Mouse (Mus musculus): ENCODE data around the gene Olfr464. TPM values are rescaled to one million over a fixed set of nuclear protein-coding genes. Genes with fewer than 3 reads are reported as not detected.

The Olfr464 gene
- total RNA-seq, 1 experiment, result not detected

GRCm38 (mm10) chr11:87897287-87897686 lies 23.5 kb downstream of the Olfr464 start, which contains the start of gene Olfr463:
TSS of gene Olfr463 (minus strand) at chr11:87897387.
- Histone ChIP-seq H3K36me3 (ENCODE audit: control insufficient read depth, insufficient read depth, low read length, poor library complexity, severe bottlenecking) (no peaks in the 10 kb centered on the region), H3K9me3 (ENCODE audit: control insufficient read depth, insufficient read depth, low read depth, low read length) (no peaks in the 10 kb centered on the region), H3K27ac (ENCODE audit: insufficient read depth, low read depth, low read length, poor library complexity, severe bottlenecking) (no peak within 1 kb of the TSS), H3K4me1 (ENCODE audit: control insufficient read depth in 2 of 2, insufficient read depth in 2 of 2, low read length in 2 of 2, poor library complexity in 1 of 2) (no peaks in the 10 kb centered on the region), H3K9ac (ENCODE audit: insufficient read depth, low read depth, low read length, poor library complexity, severe bottlenecking) (no peak within 1 kb of the TSS), H3K4me3 (ENCODE audit: insufficient read depth in 1 of 2, low read depth in 1 of 2, low read length in 2 of 2, poor library complexity in 1 of 2, severe bottlenecking in 1 of 2) (no peak within 1 kb of the TSS)
- TF ChIP-seq ZC3H11A (IDR thresholded peaks at IDR 0.05; ENCODE audit: borderline replicate concordance, low read depth, low read length) (no peak), ZNF384 (IDR thresholded peaks at IDR 0.05; ENCODE audit: low read depth, low read length) (no peak), HCFC1 (IDR thresholded peaks at IDR 0.05; ENCODE audit: borderline replicate concordance, insufficient read depth, low read length) (no peak), CHD2 (IDR thresholded peaks at IDR 0.05; ENCODE audit: low read depth, low read length) (no peak), MAFK (IDR thresholded peaks at IDR 0.05; ENCODE audit: insufficient read depth, low read depth, low read length) (no peak)
- in situ Hi-C loops (cut with MboI; ENCODE audit: low sequenced_read_pairs in 2 of 2, unreplicated experiment in 2 of 2), result no loop called here
- DNase-seq (ENCODE audit: low read depth, low spot score), result no peak

- Histone ChIP-seq H3K4me3 (ENCODE audit: insufficient read depth in 1 of 2, low read depth in 1 of 2, low read length in 2 of 2, poor library complexity in 1 of 2, severe bottlenecking in 1 of 2) (no peak within 1 kb of the TSS), H3K9ac (ENCODE audit: insufficient read depth, low read depth, low read length, poor library complexity, severe bottlenecking) (no peak within 1 kb of the TSS), H3K27ac (ENCODE audit: insufficient read depth, low read depth, low read length, poor library complexity, severe bottlenecking) (no peak within 1 kb of the TSS), H3K9me3 (ENCODE audit: control insufficient read depth, insufficient read depth, low read depth, low read length) (no peaks in the 10 kb centered on the region), H3K36me3 (ENCODE audit: control insufficient read depth, insufficient read depth, low read length, poor library complexity, severe bottlenecking) (no peaks in the 10 kb centered on the region), H3K4me1 (ENCODE audit: control insufficient read depth in 2 of 2, insufficient read depth in 2 of 2, low read length in 2 of 2, poor library complexity in 1 of 2) (no peaks in the 10 kb centered on the region)
- no peak for DNase-seq (ENCODE audit: low read depth, low spot score)
- in situ Hi-C loops (cut with MboI; ENCODE audit: low sequenced_read_pairs in 2 of 2, unreplicated experiment in 2 of 2), result no loop called here
- TF ChIP-seq CHD2 (IDR thresholded peaks at IDR 0.05; ENCODE audit: low read depth, low read length), result no peak
- TF ChIP-seq ZC3H11A (IDR thresholded peaks at IDR 0.05; ENCODE audit: borderline replicate concordance, low read depth, low read length), result no peak
- no peak for TF ChIP-seq HCFC1 (IDR thresholded peaks at IDR 0.05; ENCODE audit: borderline replicate concordance, insufficient read depth, low read length)
- no peak for TF ChIP-seq ZNF384 (IDR thresholded peaks at IDR 0.05; ENCODE audit: low read depth, low read length)
- no peak for TF ChIP-seq MAFK (IDR thresholded peaks at IDR 0.05; ENCODE audit: insufficient read depth, low read depth, low read length)
Observed at GRCm38 (mm10) chr11:87892168-87892567, 28.6 kb downstream of the Olfr464 start, which contains the start of gene Olfr462. TSS of gene Olfr462 (minus strand) at chr11:87892268.

GRCm38 (mm10) chr11:87884856-87885255 lies 35.9 kb downstream of the Olfr464 start:
- Histone ChIP-seq H3K9me3 (ENCODE audit: control insufficient read depth, insufficient read depth, low read depth, low read length) (no peaks in the 10 kb centered on the region), H3K4me1 (ENCODE audit: control insufficient read depth in 2 of 2, insufficient read depth in 2 of 2, low read length in 2 of 2, poor library complexity in 1 of 2) (no peaks in the 10 kb centered on the region), H3K27ac (ENCODE audit: insufficient read depth, low read depth, low read length, poor library complexity, severe bottlenecking) (no peak overlapping the region), H3K4me3 (ENCODE audit: insufficient read depth in 1 of 2, low read depth in 1 of 2, low read length in 2 of 2, poor library complexity in 1 of 2, severe bottlenecking in 1 of 2) (no peak overlapping the region), H3K9ac (ENCODE audit: insufficient read depth, low read depth, low read length, poor library complexity, severe bottlenecking) (no peak overlapping the region), H3K36me3 (ENCODE audit: control insufficient read depth, insufficient read depth, low read length, poor library complexity, severe bottlenecking) (no peaks in the 10 kb centered on the region)
- in situ Hi-C loops (cut with MboI; ENCODE audit: low sequenced_read_pairs in 2 of 2, unreplicated experiment in 2 of 2), result no loop called here
- DNase-seq (ENCODE audit: low read depth, low spot score), result no peak
- TF ChIP-seq ZNF384 (IDR thresholded peaks at IDR 0.05; ENCODE audit: low read depth, low read length) (no peak), HCFC1 (IDR thresholded peaks at IDR 0.05; ENCODE audit: borderline replicate concordance, insufficient read depth, low read length) (no peak), ZC3H11A (IDR thresholded peaks at IDR 0.05; ENCODE audit: borderline replicate concordance, low read depth, low read length) (no peak)

GRCm38 (mm10) chr11:87883493-87883892 lies 37.3 kb downstream of the Olfr464 start:
- no peaks in the 10 kb centered on the region for H3K36me3 ChIP-seq (ENCODE audit: control insufficient read depth, insufficient read depth, low read length, poor library complexity, severe bottlenecking)
- no peaks in the 10 kb centered on the region for H3K9me3 ChIP-seq (ENCODE audit: control insufficient read depth, insufficient read depth, low read depth, low read length)
- in situ Hi-C loops (cut with MboI; ENCODE audit: low sequenced_read_pairs in 2 of 2, unreplicated experiment in 2 of 2), result no loop called here
- TF ChIP-seq ZNF384 (IDR thresholded peaks at IDR 0.05; ENCODE audit: low read depth, low read length) (0 out of 2 replicates have a peak, but pooled peaks have one; percentile 35), CHD2 (IDR thresholded peaks at IDR 0.05; ENCODE audit: low read depth, low read length) (no peak), ZC3H11A (IDR thresholded peaks at IDR 0.05; ENCODE audit: borderline replicate concordance, low read depth, low read length) (0 out of 2 replicates have a peak, but pooled peaks have one; percentile 65), HCFC1 (IDR thresholded peaks at IDR 0.05; ENCODE audit: borderline replicate concordance, insufficient read depth, low read length) (no peak), MAFK (IDR thresholded peaks at IDR 0.05; ENCODE audit: insufficient read depth, low read depth, low read length) (no peak)
- H3K4me3 ChIP-seq (ENCODE audit: insufficient read depth in 1 of 2, low read depth in 1 of 2, low read length in 2 of 2, poor library complexity in 1 of 2, severe bottlenecking in 1 of 2), result no peak overlapping the region
- no peaks in the 10 kb centered on the region for H3K4me1 ChIP-seq (ENCODE audit: control insufficient read depth in 2 of 2, insufficient read depth in 2 of 2, low read length in 2 of 2, poor library complexity in 1 of 2)
- no peak overlapping the region for H3K27ac ChIP-seq (ENCODE audit: insufficient read depth, low read depth, low read length, poor library complexity, severe bottlenecking)
- H3K9ac ChIP-seq (ENCODE audit: insufficient read depth, low read depth, low read length, poor library complexity, severe bottlenecking), result no peak overlapping the region
- DNase-seq (ENCODE audit: low read depth, low spot score), result peak; percentile 57

GRCm38 (mm10) chr11:87881714-87882113 lies 39.1 kb downstream of the Olfr464 start:
- DNase-seq (ENCODE audit: low read depth, low spot score), result no peak
- Histone ChIP-seq H3K4me1 (ENCODE audit: control insufficient read depth in 2 of 2, insufficient read depth in 2 of 2, low read length in 2 of 2, poor library complexity in 1 of 2) (no peaks in the 10 kb centered on the region), H3K4me3 (ENCODE audit: insufficient read depth in 1 of 2, low read depth in 1 of 2, low read length in 2 of 2, poor library complexity in 1 of 2, severe bottlenecking in 1 of 2) (no peak overlapping the region), H3K9me3 (ENCODE audit: control insufficient read depth, insufficient read depth, low read depth, low read length) (no peaks in the 10 kb centered on the region), H3K27ac (ENCODE audit: insufficient read depth, low read depth, low read length, poor library complexity, severe bottlenecking) (no peak overlapping the region), H3K36me3 (ENCODE audit: control insufficient read depth, insufficient read depth, low read length, poor library complexity, severe bottlenecking) (no peaks in the 10 kb centered on the region), H3K9ac (ENCODE audit: insufficient read depth, low read depth, low read length, poor library complexity, severe bottlenecking) (no peak overlapping the region)
- in situ Hi-C loops (cut with MboI; ENCODE audit: low sequenced_read_pairs in 2 of 2, unreplicated experiment in 2 of 2), result no loop called here
- no peak for TF ChIP-seq ZC3H11A (IDR thresholded peaks at IDR 0.05; ENCODE audit: borderline replicate concordance, low read depth, low read length)
- TF ChIP-seq CHD2 (IDR thresholded peaks at IDR 0.05; ENCODE audit: low read depth, low read length), result no peak
- no peak for TF ChIP-seq HCFC1 (IDR thresholded peaks at IDR 0.05; ENCODE audit: borderline replicate concordance, insufficient read depth, low read length)
- no peak for TF ChIP-seq ZNF384 (IDR thresholded peaks at IDR 0.05; ENCODE audit: low read depth, low read length)
- no peak for TF ChIP-seq MAFK (IDR thresholded peaks at IDR 0.05; ENCODE audit: insufficient read depth, low read depth, low read length)
